Mouse (Mus musculus) bone marrow macrophage, adult 2 months (primary cell): ENCODE measurements around the gene Tmem87b.

Experiments used
- CTCF ChIP-seq: IDR thresholded peaks from 2 replicates; pipeline ENCODE4 v1.5.1; 2012; ENCODE audit warnings: low read depth, mild to moderate bottlenecking, low read length, moderate library complexity
- POLR2A ChIP-seq: IDR thresholded peaks from 2 replicates; pipeline ENCODE4 v1.6.1; 2012; ENCODE audit warnings: mild to moderate bottlenecking, low read depth, low read length, borderline replicate concordance

GRCm38 (mm10) chr2:128833035-128833434 lies 15.1 kb downstream of the Tmem87b start:
- TF ChIP-seq CTCF (no peak), POLR2A (no peak)
